Mouse (Mus musculus) olfactory bulb, adult 2 months (tissue): ENCODE results near the gene Gadd45gip1.

Experiments used
- CTCF ChIP-seq: fragments of 200-500 bp; IDR thresholded peaks from 2 replicates; pipeline ENCODE4 v1.5.1; 2012; ENCODE audit warnings: low read depth, mild to moderate bottlenecking, low read length, moderate library complexity; ENCODE audit not compliant: insufficient read depth
- POLR2A ChIP-seq: fragments of 200-500 bp; IDR thresholded peaks from 2 replicates; pipeline ENCODE4 v1.6.1; 2012; ENCODE audit warnings: mild to moderate bottlenecking, low read depth, low read length, moderate library complexity; ENCODE audit not compliant: insufficient read depth

DNA sequence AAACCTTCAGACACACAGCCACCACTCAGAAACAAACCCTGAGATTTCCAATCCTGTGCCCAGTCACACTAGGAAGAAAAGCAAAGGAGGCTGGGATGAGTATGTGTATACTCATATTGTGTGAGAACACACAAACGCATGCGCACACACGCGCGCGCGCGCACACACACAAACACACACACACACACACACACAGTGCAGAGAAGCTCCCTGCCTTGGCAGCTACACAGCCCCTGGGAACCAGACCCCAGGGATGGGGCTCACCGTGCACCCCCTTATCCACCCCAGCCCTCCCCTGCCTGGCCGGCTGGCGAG, 17.1 kb upstream of the Gadd45gip1 start:
- TF ChIP-seq CTCF (no peak), POLR2A (no peak)
